Mouse (Mus musculus) ES-E14 (cell line): ENCODE results near the gene Plekhs1. TPM values are rescaled to one million over a fixed set of nuclear protein-coding genes. Genes with fewer than 3 reads are reported as not detected.
A peak's percentile ranks its signal among the peaks of the same experiment; 100 is the strongest.

ENCODE experiments used
- DNase-seq: peaks from one replicate; pipeline ENCODE4 v3.0.0-alpha.2; 2013; ENCODE audit warnings: low read depth, low spot score
- H3K27ac ChIP-seq: 2 replicates; pipeline ENCODE4 v1.5.1; 2012; ENCODE audit warnings: low read depth, mild to moderate bottlenecking, low read length, moderate library complexity, mixed read lengths; ENCODE audit not compliant: poor library complexity, insufficient read depth, severe bottlenecking
- H3K36me3 ChIP-seq: 2 replicates; pipeline ENCODE4 v1.6.1; 2012; ENCODE audit warnings: mild to moderate bottlenecking, low read length, moderate library complexity, mixed read lengths; ENCODE audit not compliant: control insufficient read depth, poor library complexity, insufficient read depth, severe bottlenecking
- H3K4me1 ChIP-seq, 2 experiments: fragments of 150-350 bp in 1 of 2; sonication (generic) in 1 of 2; 2 replicates each; pipeline ENCODE4 v1.6.1; 2012; ENCODE audit warnings: low read length in 2 of 2, mild to moderate bottlenecking in 1 of 2, mixed read lengths in 1 of 2; ENCODE audit not compliant: control insufficient read depth in 2 of 2, insufficient read depth in 2 of 2, poor library complexity in 1 of 2
- H3K4me3 ChIP-seq, 2 experiments: fragments of 150-350 bp in 1 of 2; sonication (generic) in 1 of 2; 2 replicates each; pipeline ENCODE4 v1.5.1; 2012; ENCODE audit warnings: low read length in 2 of 2, low read depth in 1 of 2, mild to moderate bottlenecking in 1 of 2, mixed read lengths in 1 of 2; ENCODE audit not compliant: insufficient read depth in 1 of 2, poor library complexity in 1 of 2, severe bottlenecking in 1 of 2
- H3K9ac ChIP-seq: 2 replicates; pipeline ENCODE4 v1.6.1; 2012; ENCODE audit warnings: low read depth, mild to moderate bottlenecking, low read length, mixed read lengths; ENCODE audit not compliant: poor library complexity, insufficient read depth, severe bottlenecking
- H3K9me3 ChIP-seq: fragments of 150-350 bp; sonication (generic); 2 replicates; pipeline ENCODE4 v1.6.1; 2012; ENCODE audit warnings: low read depth, mild to moderate bottlenecking, low read length; ENCODE audit not compliant: control insufficient read depth, insufficient read depth
- CHD2 ChIP-seq: IDR thresholded peaks from 2 replicates; pipeline ENCODE4 v1.6.1; 2014; ENCODE audit warnings: mild to moderate bottlenecking, low read depth, low read length, inconsistent platforms
- HCFC1 ChIP-seq: IDR thresholded peaks from 2 replicates; pipeline ENCODE4 v1.6.1; 2012; ENCODE audit warnings: low read length, inconsistent platforms, borderline replicate concordance; ENCODE audit not compliant: insufficient read depth
- MAFK ChIP-seq: IDR thresholded peaks from 2 replicates; pipeline ENCODE4 v1.6.1; 2014; ENCODE audit warnings: mild to moderate bottlenecking, low read depth, low read length, inconsistent platforms; ENCODE audit not compliant: insufficient read depth
- ZC3H11A ChIP-seq: IDR thresholded peaks from 2 replicates; pipeline ENCODE4 v1.6.1; 2012; ENCODE audit warnings: low read depth, mild to moderate bottlenecking, inconsistent platforms, low read length, borderline replicate concordance
- ZNF384 ChIP-seq: IDR thresholded peaks from 2 replicates; pipeline ENCODE4 v1.6.1; 2012; ENCODE audit warnings: low read depth, low read length, inconsistent platforms
- in situ Hi-C, 2 experiments: fragments of 600-800 bp; cut with MboI; formaldehyde crosslinking; loops; one replicate each; pipeline ENCODE4 v1.15.1; 2025; ENCODE audit warnings: low sequenced_read_pairs in 2 of 2, inconsistent platforms in 1 of 2; ENCODE audit not compliant: unreplicated experiment in 2 of 2
- total RNA-seq: library from RNA; depleted of rRNA; stranded (reverse); fragments of 300-350 nt; gene quantifications from 2 replicates; pipeline ENCODE4 v1.2.3, GENCODE M21; 2012

The Plekhs1 gene
- total RNA-seq, 1 experiment, result 0.36 TPM

DNA sequence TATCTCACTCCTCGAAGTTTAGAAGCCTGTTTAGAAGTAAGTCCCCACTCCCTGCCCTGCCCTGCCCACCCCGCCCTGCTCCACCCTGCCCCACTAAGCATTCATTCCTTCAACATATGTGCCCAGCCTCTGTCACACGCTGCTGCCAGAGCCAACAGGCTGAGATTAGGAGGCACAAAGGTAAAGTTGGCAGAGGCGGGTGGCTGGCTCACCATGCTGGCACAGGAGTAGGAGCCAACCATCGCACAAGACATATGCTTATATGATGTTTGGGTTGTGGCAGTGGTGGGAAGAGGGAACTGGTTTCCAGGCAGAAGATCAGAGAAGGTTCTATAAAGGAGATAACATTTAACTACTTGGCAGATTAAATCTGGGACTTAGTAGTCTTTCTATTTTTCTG lies 15.8 kb downstream of the Plekhs1 start:
- H3K36me3 ChIP-seq, result no peaks in the 10 kb centered on the region
- H3K27ac ChIP-seq, result no peak overlapping the region
- H3K9me3 ChIP-seq, result no peaks in the 10 kb centered on the region
- H3K4me3 ChIP-seq, result no peak overlapping the region
- H3K9ac ChIP-seq, result no peak overlapping the region
- H3K4me1 ChIP-seq, result peaks cover 0 to 2% of the 10 kb centered on the region in 2 experiments; a peak in 1 of 4 replicates
- TF ChIP-seq HCFC1 (no peak), CHD2 (no peak), ZC3H11A (no peak), ZNF384 (no peak), MAFK (no peak)
- in situ Hi-C loops, result no loop called here
- no peak for DNase-seq

DNA sequence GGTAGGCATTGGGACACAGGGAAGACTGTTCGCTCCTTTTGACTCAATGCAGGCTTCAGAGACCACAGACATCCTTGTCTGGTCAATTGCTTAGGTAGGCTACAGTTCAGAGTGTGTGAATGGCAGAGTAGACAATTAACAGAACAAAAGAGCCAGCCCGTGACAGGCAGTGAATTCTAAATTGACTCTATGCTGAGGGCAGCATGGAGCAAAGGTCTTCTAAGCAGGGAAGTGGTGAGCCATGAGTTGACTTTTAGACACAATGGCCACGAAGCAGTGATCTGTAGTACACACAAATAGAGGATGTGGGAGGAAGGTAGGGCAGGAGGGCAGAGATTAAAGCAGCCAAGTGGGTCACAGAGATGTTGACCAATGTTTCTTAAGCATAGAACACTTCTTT lies 16.4 kb downstream of the Plekhs1 start:
- peaks cover 0 to 2% of the 10 kb centered on the region in 2 experiments; a peak in 2 of 4 replicates for H3K4me1 ChIP-seq
- no peak overlapping the region for H3K9ac ChIP-seq
- in situ Hi-C loops, result no loop called here
- no peaks in the 10 kb centered on the region for H3K9me3 ChIP-seq
- no peak overlapping the region for H3K27ac ChIP-seq
- H3K4me3 ChIP-seq, result no peak overlapping the region
- no peak for DNase-seq
- TF ChIP-seq MAFK, result no peak
- no peak for TF ChIP-seq CHD2
- no peak for TF ChIP-seq ZNF384
- H3K36me3 ChIP-seq, result no peaks in the 10 kb centered on the region

DNA sequence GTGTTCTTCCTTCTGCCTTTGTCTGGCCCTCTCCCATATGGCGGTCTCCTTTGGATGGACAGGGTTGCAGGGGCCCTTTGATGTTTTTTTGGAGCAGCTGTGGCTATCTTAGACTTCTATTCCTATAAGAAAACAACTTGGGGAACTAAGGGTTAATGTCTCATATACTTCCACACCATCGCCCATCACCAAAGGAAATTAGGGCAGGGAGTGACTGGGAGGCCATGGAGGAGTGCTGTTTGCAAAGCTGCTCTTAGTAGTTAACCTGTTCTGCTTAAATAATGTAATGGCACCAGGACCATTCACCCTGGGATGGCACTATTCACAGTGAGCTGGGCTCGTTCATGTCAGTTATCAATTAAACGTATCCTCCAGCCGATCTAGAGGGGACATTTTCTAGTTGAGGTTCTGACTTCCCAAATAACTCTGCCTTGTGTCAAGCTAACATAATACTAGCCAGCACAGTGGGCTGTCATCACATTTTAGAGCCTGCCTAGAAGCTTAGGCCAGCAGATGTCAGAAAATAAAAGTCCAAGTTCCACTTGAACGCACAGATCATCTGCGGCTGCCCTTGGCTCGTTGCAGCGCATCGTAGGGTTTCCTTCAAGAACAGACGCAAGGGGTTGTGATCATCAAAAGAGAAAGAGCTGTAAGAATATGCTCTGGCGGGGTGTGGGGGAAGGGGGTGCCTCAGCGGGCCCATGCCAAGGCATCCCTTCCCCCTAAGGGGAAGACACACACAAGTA lies 23.4 kb downstream of the Plekhs1 start:
- DNase-seq, result no peak
- in situ Hi-C loops, result no loop called here
- no peak overlapping the region for H3K9ac ChIP-seq
- H3K9me3 ChIP-seq, result no peaks in the 10 kb centered on the region
- no peak overlapping the region for H3K27ac ChIP-seq
- H3K4me1 ChIP-seq, result no peaks in the 10 kb centered on the region; a peak in 2 of 4 replicates
- no peaks in the 10 kb centered on the region for H3K36me3 ChIP-seq
- TF ChIP-seq HCFC1, result no peak
- TF ChIP-seq ZNF384, result no peak
- no peak for TF ChIP-seq MAFK
- no peak for TF ChIP-seq CHD2
- no peak for TF ChIP-seq ZC3H11A
- 0 out of 4 replicates have a peak overlapping the region, but pooled peaks of 1 of the 2 experiments have one; percentile 17 for H3K4me3 ChIP-seq

DNA sequence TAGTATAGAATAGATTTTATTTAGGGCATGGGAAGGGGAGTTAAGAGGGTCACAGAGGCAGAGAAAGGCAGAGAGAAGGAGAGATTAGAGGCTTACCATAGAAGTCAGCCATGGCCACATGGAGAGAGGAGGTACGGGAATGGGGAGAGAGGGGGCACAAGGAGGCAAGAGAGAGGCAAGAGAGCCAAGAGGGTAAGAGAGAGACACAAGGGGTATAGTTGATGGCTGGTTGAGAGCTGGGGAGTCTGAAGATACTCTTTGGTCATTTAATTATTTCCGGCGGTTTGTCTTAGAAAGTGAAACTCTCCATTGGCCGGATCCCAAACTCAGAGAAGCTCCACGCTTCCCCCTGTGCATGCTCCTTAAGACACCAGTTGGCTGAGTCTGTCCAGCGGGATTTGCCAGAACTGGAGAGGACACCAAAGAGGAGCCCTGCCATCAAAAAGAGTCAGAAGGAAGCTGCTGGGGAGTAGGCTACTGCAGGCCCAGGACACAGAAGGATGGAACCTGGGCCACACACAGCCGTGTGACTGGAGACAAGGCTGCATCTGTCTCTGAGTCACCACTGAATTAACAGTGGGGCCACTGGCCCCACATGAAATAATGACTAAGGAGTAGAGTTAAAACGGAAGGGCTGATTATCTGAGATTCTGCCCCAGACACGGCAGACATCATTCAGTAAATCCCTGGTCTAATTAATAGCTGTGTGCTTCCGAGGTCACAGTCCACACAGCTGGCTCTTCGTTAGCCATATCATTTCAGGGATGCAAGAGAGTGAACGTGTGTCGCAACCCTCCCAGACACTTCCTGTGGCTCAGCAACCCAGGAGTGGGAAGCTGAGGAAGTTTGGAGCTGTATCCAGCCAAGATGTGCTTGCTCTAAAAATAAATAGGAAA lies 24.2 kb downstream of the Plekhs1 start:
- no peaks in the 10 kb centered on the region; a peak in 2 of 4 replicates for H3K4me1 ChIP-seq
- H3K27ac ChIP-seq, result no peak overlapping the region
- in situ Hi-C loops, result no loop called here
- H3K4me3 ChIP-seq, result 0 out of 4 replicates have a peak overlapping the region, but pooled peaks of 1 of the 2 experiments have one; percentile 17
- no peaks in the 10 kb centered on the region for H3K9me3 ChIP-seq
- no peaks in the 10 kb centered on the region for H3K36me3 ChIP-seq
- no peak overlapping the region for H3K9ac ChIP-seq
- TF ChIP-seq ZC3H11A (no peak), CHD2 (no peak), ZNF384 (no peak), MAFK (no peak), HCFC1 (no peak)
- DNase-seq, result no peak
